Mouse (Mus musculus): ENCODE measurements at regions not wholly inside any gene's neighbourhood (a gene's known extent, or its start where the extent isn't known, plus 50 kb on each side); places are given as distances from the start of the nearest gene placed in this dataset.

- DNase-seq (ENCODE audit: low read depth, low spot score), result no peak
Observed at GRCm38 (mm10) chr3:60411746-60412145, 60.9 kb upstream of the Mbnl1 start.

- DNase-seq (ENCODE audit: low read depth, low spot score), result no peak
Observed at GRCm38 (mm10) chr3:60412206-60412605, 60.4 kb upstream of the Mbnl1 start.

- peak; percentile 85 for DNase-seq (ENCODE audit: low read depth, low spot score)
Observed at GRCm38 (mm10) chr3:60413749-60414148, 58.9 kb upstream of the Mbnl1 start.

GRCm38 (mm10) chr3:60417001-60417400 is 55.6 kb upstream of the Mbnl1 start:
- DNase-seq (ENCODE audit: low read depth, low spot score), result no peak

- no peak for DNase-seq (ENCODE audit: low read depth, low spot score)
Observed at GRCm38 (mm10) chr3:60418652-60419051, 54.0 kb upstream of the Mbnl1 start.

GRCm38 (mm10) chr3:60419216-60419615 is 53.4 kb upstream of the Mbnl1 start:
- DNase-seq (ENCODE audit: low read depth, low spot score), result no peak

Data from CD4-positive, CD25-positive, alpha-beta regulatory T cell, adult 2 months (primary cell).